Mouse (Mus musculus) CH12.LX (cell line): Measurements from ENCODE around the gene Mvd. TPM values are rescaled to one million over a fixed set of nuclear protein-coding genes. Genes with fewer than 3 reads are reported as not detected.

Experiments
- DNase-seq: peaks from one replicate; pipeline ENCODE4 v3.0.0-alpha.2; 2013; ENCODE audit errors: extremely low read depth
- H3K27ac ChIP-seq: 2 replicates; pipeline ENCODE4 v1.5.1; 2012; ENCODE audit warnings: low read depth, mild to moderate bottlenecking, control low read depth, moderate library complexity; ENCODE audit not compliant: insufficient read depth
- H3K27me3 ChIP-seq: replicated peaks from 2 replicates; pipeline ENCODE3; 2012; ENCODE audit warnings: inconsistent platforms
- H3K36me3 ChIP-seq, 2 experiments: replicated peaks in 1 of 2; 2 replicates each; pipeline versions ENCODE3 to v1.6.1; 2012; ENCODE audit warnings: inconsistent platforms in 1 of 2, low read length in 1 of 2, mild to moderate bottlenecking in 1 of 2, mixed read lengths in 1 of 2, moderate library complexity in 1 of 2; ENCODE audit not compliant: control insufficient read depth in 1 of 2, insufficient read depth in 1 of 2
- H3K4me1 ChIP-seq, 2 experiments: 2 replicates each; pipeline ENCODE4 v1.6.1; 2012; ENCODE audit warnings: inconsistent platforms in 1 of 2, moderate library complexity in 1 of 2; ENCODE audit not compliant: insufficient read depth in 2 of 2, control insufficient read depth in 1 of 2
- H3K4me2 ChIP-seq: 2 replicates; pipeline ENCODE4 v1.6.1; 2012; ENCODE audit warnings: low read depth, mild to moderate bottlenecking, control low read depth; ENCODE audit not compliant: poor library complexity, insufficient read depth, severe bottlenecking
- H3K4me3 ChIP-seq, 3 experiments: fragments of 150-350 bp in 1 of 3; sonication (generic) in 1 of 3; replicated peaks in 1 of 3; 2 replicates each; pipeline versions ENCODE3 to v1.5.1; 2011 to 2012; ENCODE audit warnings: low read depth in 2 of 3, low read length in 2 of 3, mild to moderate bottlenecking in 2 of 3, moderate library complexity in 2 of 3, control low read depth in 1 of 3, improper control_type of control experiment in 1 of 3, inconsistent platforms in 1 of 3, mixed read lengths in 1 of 3; ENCODE audit not compliant: poor library complexity in 1 of 3
- H3K79me2 ChIP-seq: replicated peaks from 2 replicates; pipeline ENCODE4 v1.6.1; 2012; ENCODE audit warnings: mild to moderate bottlenecking, moderate library complexity; ENCODE audit not compliant: control insufficient read depth, poor library complexity, insufficient read depth, severe bottlenecking; ENCODE audit errors: extremely low read depth
- H3K9ac ChIP-seq: 2 replicates; pipeline ENCODE4 v1.6.1; 2012; ENCODE audit warnings: low read depth, mild to moderate bottlenecking, control low read depth, moderate library complexity; ENCODE audit not compliant: insufficient read depth
- H3K9me3 ChIP-seq: replicated peaks from 2 replicates; pipeline ENCODE3; 2012; ENCODE audit warnings: low read length, inconsistent platforms, mixed read lengths
- CHD2 ChIP-seq: IDR thresholded peaks from 2 replicates; pipeline ENCODE4 v1.6.1; 2011; ENCODE audit warnings: low read length, improper control_type of control experiment
- ELF1 ChIP-seq: IDR thresholded peaks from 2 replicates; pipeline ENCODE4 v1.6.1; 2014; ENCODE audit warnings: low read depth, mild to moderate bottlenecking, inconsistent platforms, low read length, improper control_type of control experiment
- HCFC1 ChIP-seq: IDR thresholded peaks from 2 replicates; pipeline ENCODE4 v1.6.1; 2012; ENCODE audit warnings: low read depth, mild to moderate bottlenecking, inconsistent platforms, low read length, improper control_type of control experiment
- MAFK ChIP-seq: IDR thresholded peaks from 2 replicates; pipeline ENCODE4 v1.6.1; 2011; ENCODE audit warnings: low read length, improper control_type of control experiment; ENCODE audit not compliant: insufficient replicate concordance
- MEF2A ChIP-seq: IDR thresholded peaks from 2 replicates; pipeline ENCODE4 v1.6.1; 2014; ENCODE audit warnings: low read depth, mild to moderate bottlenecking, inconsistent platforms, low read length, improper control_type of control experiment, borderline replicate concordance
- MXI1 ChIP-seq: IDR thresholded peaks from 2 replicates; pipeline ENCODE4 v1.6.1; 2011; ENCODE audit warnings: mild to moderate bottlenecking, low read depth, low read length, improper control_type of control experiment
- NELFE ChIP-seq: IDR thresholded peaks from 2 replicates; pipeline ENCODE4 v1.6.1; 2011; ENCODE audit warnings: low read depth, low read length, improper control_type of control experiment
- POLR2AphosphoS2 ChIP-seq: IDR thresholded peaks from 2 replicates; pipeline ENCODE4 v1.6.1; 2011; ENCODE audit warnings: low read depth, low read length, improper control_type of control experiment
- TBP ChIP-seq: conservative IDR thresholded peaks from 2 replicates; pipeline ENCODE4 v1.6.1; 2011; ENCODE audit warnings: low read depth, low read length, improper control_type of control experiment
- TCF12 ChIP-seq: IDR thresholded peaks from 2 replicates; pipeline ENCODE4 v1.6.1; 2014; ENCODE audit warnings: low read depth, mild to moderate bottlenecking, inconsistent platforms, low read length, improper control_type of control experiment
- ZC3H11A ChIP-seq: IDR thresholded peaks from 2 replicates; pipeline ENCODE4 v1.6.1; 2012; ENCODE audit warnings: low read depth, mild to moderate bottlenecking, inconsistent platforms, low read length, improper control_type of control experiment
- dilution Hi-C: fragments of 300-500 bp; cut with MboI; formaldehyde crosslinking; loops from 2 replicates; pipeline ENCODE4 v1.14.3; 2020; ENCODE audit warnings: low sequenced_read_pairs; ENCODE audit not compliant: extremely low pct_unique_long_range_greater_than_20kb, extremely low pct_ligation_motif_present
- in situ Hi-C: fragments of 300-500 bp; cut with MboI; formaldehyde crosslinking; loops from 3 replicates; pipeline ENCODE4 v1.14.3; 2019; ENCODE audit warnings: low sequenced_read_pairs, low pct_ligation_motif_present, low pct_unique_long_range_greater_than_20kb, mixed read lengths
- polyA plus RNA-seq: library from polyadenylated mRNA; unstranded; fragments of >175 nt; gene quantifications from 2 replicates; pipeline ENCODE4 v1.2.1, GENCODE M21; 2012; ENCODE audit warnings: low read depth; ENCODE audit not compliant: insufficient read length
- total RNA-seq, 2 experiments: library from RNA; depleted of rRNA; stranded (reverse); fragments of 300-350 nt in 1 of 2; fragments of >200 nt in 1 of 2; gene quantifications; 2 replicates each; pipeline ENCODE4 v1.2.3; 2012 to 2014

The Mvd gene
- total and polyA plus RNA-seq, 3 experiments = 47.3 to 80.3 (median 54.0) TPM

GRCm38 (mm10) chr8:122426145-122426544, 17.1 kb downstream of the Mvd start:
- DNase-seq = peak; percentile 21
- in situ Hi-C loops (loop anchor here (25.0 kb wide), 1 partner anchor 839 kb away; the partner anchor contains the start of genes Fbxo31 and Map1lc3b), dilution Hi-C loops (no loop called here)
- TF ChIP-seq TCF12 (peak; percentile 29; the same call in 1 of the 2 replicates), ELF1 (peak; percentile 17; the same call in 1 of the 2 replicates), ZC3H11A (no peak), TBP (no peak)
- Histone ChIP-seq H3K4me3 (no peak overlapping the region), H3K9ac (no peak overlapping the region), H3K4me1 (peaks cover 33 to 82% of the 10 kb centered on the region in 2 experiments), H3K9me3 (no peaks in the 10 kb centered on the region), H3K36me3 (peaks cover 54 to 84% of the 10 kb centered on the region in 2 experiments), H3K27me3 (no peaks in the 10 kb centered on the region), H3K27ac (no peak overlapping the region; the same call in 1 of the 2 replicates), H3K4me2 (no peak overlapping the region), H3K79me2 (peaks cover 34% of the 10 kb centered on the region)

DNA sequence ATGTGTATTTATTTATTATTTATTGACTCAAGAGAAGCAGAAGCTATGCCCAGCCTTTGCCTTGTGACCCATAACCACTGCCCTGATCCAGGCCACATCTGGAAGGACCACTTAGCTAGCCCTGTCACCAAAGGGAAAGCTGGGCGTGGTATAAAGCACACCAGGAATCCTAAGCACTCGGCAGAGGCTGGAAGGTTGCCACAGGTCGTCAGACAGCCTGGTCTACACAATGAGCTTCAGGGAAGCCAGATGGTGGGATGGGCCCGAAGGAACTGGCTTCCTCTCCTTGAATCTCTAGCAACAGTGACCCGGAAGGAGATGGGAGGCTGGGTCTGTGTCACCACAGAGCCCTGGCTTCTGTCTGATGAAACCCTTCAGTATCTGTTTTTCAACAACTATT, 19.6 kb downstream of the Mvd start:
- H3K4me3 ChIP-seq = no peak overlapping the region
- dilution Hi-C loops = no loop called here
- no peaks in the 10 kb centered on the region for H3K9me3 ChIP-seq
- H3K4me2 ChIP-seq = no peak overlapping the region
- in situ Hi-C loops = no loop called here
- H3K36me3 ChIP-seq = peaks cover 60 to 92% of the 10 kb centered on the region in 2 experiments
- H3K4me1 ChIP-seq = peaks cover 27 to 79% of the 10 kb centered on the region in 2 experiments
- H3K27ac ChIP-seq = no peak overlapping the region
- H3K9ac ChIP-seq = no peak overlapping the region
- TF ChIP-seq POLR2AphosphoS2 = no peak
- no peak for TF ChIP-seq MEF2A
- no peak for TF ChIP-seq HCFC1
- no peak for TF ChIP-seq MAFK
- no peak for TF ChIP-seq CHD2
- no peak for TF ChIP-seq TCF12
- TF ChIP-seq NELFE = no peak
- no peaks in the 10 kb centered on the region for H3K27me3 ChIP-seq
- DNase-seq = no peak
- H3K79me2 ChIP-seq = peaks cover 15% of the 10 kb centered on the region

DNA sequence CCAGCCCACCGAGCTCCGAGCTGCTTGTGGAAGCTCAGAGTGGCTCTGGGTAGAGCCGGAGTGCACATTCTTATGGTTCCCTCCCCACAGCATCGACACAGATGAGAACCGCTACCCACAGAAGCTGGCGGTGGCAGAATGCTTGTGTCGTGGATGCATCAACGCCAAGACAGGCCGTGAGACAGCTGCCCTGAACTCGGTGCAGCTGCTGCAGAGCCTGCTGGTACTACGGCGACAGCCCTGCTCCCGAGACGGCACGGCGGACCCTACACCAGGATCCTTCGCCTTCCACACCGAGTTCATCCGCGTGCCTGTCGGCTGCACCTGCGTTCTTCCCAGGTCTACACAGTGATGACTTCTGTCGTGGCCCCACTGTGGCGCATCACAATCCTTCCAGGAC, 20.0 kb downstream of the Mvd start:
- in situ Hi-C loops (no loop called here), dilution Hi-C loops (no loop called here)
- no peaks in the 10 kb centered on the region for H3K9me3 ChIP-seq
- H3K36me3 ChIP-seq = peaks cover 58 to 92% of the 10 kb centered on the region in 2 experiments
- no peak for TF ChIP-seq MXI1
- H3K4me3 ChIP-seq = no peak overlapping the region
- no peaks in the 10 kb centered on the region for H3K27me3 ChIP-seq
- no peak for DNase-seq
- H3K79me2 ChIP-seq = peaks cover 11% of the 10 kb centered on the region
- H3K9ac ChIP-seq = no peak overlapping the region
- H3K4me2 ChIP-seq = no peak overlapping the region
- peaks cover 24 to 75% of the 10 kb centered on the region in 2 experiments for H3K4me1 ChIP-seq
- no peak overlapping the region for H3K27ac ChIP-seq
